Comparison of ENCODE assay signal across 10 mouse cellular contexts in the genomic region with DNA sequence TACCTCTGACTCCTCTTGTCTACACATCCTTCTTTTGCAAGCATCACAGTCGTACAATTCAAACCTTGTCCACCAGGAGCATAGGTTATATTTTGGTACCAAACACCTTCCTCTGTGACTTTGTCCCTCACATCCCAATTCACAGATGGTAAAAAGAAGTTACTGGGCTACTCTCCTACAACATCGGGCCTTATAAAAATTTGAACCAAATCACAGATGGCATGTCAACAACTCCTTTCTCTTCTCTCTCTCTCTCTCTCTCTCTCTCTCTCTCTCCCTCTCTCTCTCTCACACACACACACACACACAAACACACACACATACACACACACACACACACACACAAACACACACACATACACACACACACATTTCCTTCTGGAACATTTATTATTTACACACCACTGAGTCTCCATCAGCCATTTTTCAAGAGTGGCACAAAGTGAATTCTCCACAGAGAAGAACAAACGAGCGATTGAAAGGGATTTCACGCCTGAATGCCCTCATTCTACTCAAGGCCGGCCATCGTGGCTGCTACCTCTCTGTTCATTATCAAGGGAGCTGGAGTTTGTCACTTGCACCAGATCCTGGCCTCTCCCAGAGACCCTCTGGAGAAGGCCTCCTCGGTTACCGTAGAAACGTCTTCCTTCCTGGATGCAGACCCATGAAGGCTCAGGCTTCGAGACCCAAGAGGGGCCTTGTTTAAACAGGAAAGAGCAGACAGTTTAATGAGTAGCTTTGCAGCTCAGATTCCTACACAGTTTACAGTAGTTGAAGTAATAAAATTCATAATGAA.
A peak's percentile ranks its signal among the peaks of the same experiment; 100 is the strongest.
DNase-seq lines count a peak whose midpoint lies in the region; ATAC-seq lines count a peak whose summit lies in the region.
"Had no signal": no experiment of that assay in that cellular context is flagged by ENCODE, and none has a peak within 500 bp of the region (broad histone marks: within the 10 kb centered on the region; RNA-seq: fewer than 3 reads in every experiment).

No protein-coding gene starts in this region.

- H3K9ac ChIP-seq in neural tube, embryonic 14.5 days (replicated peaks; ENCODE audit: low read depth, low read length): no peak overlapping the region
- H3K9ac ChIP-seq: embryonic facial prominence, embryonic 13.5 days; lung, embryonic 15.5 days had no signal

- peaks cover 29% of the 10 kb centered on the region for H3K4me1 ChIP-seq in hindbrain, embryonic 10.5 days (replicated peaks)
- no peaks in the 10 kb centered on the region for H3K4me1 ChIP-seq in neural tube, embryonic 14.5 days (ENCODE audit: control insufficient read depth, insufficient read depth, low read length)

- no peaks in the 10 kb centered on the region for H3K36me3 ChIP-seq in hindbrain, embryonic 10.5 days
- H3K36me3 ChIP-seq in neural tube, embryonic 14.5 days (ENCODE audit: control insufficient read depth, insufficient read depth, low read length): no peaks in the 10 kb centered on the region
- H3K36me3 ChIP-seq: embryonic facial prominence, embryonic 13.5 days; lung, embryonic 15.5 days had no signal

- H3K9me3 ChIP-seq in hindbrain, embryonic 10.5 days: no peaks in the 10 kb centered on the region
- no peaks in the 10 kb centered on the region for H3K9me3 ChIP-seq in neural tube, embryonic 14.5 days (ENCODE audit: control insufficient read depth, low read length)
- H3K9me3 ChIP-seq: embryonic facial prominence, embryonic 13.5 days; lung, embryonic 15.5 days had no signal

- peak overlapping the region; percentile 84 for H3K27ac ChIP-seq in hindbrain, embryonic 10.5 days
- no peak overlapping the region for H3K27ac ChIP-seq in neural tube, embryonic 14.5 days (ENCODE audit: low read depth, low read length)
- H3K27ac ChIP-seq: embryonic facial prominence, embryonic 13.5 days; lung, embryonic 15.5 days had no signal

- 24% methylated on average over 11 of the region's 11 CpGs for WGBS in hindbrain, embryonic 10.5 days
- 11% methylated on average over 11 of the region's 11 CpGs for WGBS in neural tube, embryonic 14.5 days

- peak; percentile 6 for DNase-seq in kidney, adult 9 months
- DNase-seq in kidney, adult 18-20 months: no peak
- peak; percentile 84 for DNase-seq in hindbrain, embryonic 10.5 days (ENCODE audit: low spot score)
- peak; percentile 12 to 16 for DNase-seq in left cerebral cortex, adult 18-20 months (ENCODE audit: low spot score in 2 of 2)
- no peak for DNase-seq in urinary bladder, adult 18-20 months (ENCODE audit: low spot score in 2 of 2)
- no peak for DNase-seq in adrenal gland, adult 18-20 months (ENCODE audit: low spot score in 2 of 2)

- H3K4me2 ChIP-seq in neural tube, embryonic 14.5 days (ENCODE audit: low read depth, low read length): no peak overlapping the region
- H3K4me2 ChIP-seq: embryonic facial prominence, embryonic 13.5 days; lung, embryonic 15.5 days had no signal

- H3K4me3 ChIP-seq in hindbrain, embryonic 10.5 days: no peak overlapping the region
- no peak overlapping the region for H3K4me3 ChIP-seq in neural tube, embryonic 14.5 days (ENCODE audit: low read depth, low read length)
- H3K4me3 ChIP-seq: embryonic facial prominence, embryonic 13.5 days; lung, embryonic 15.5 days had no signal

- peak; percentile 95 for ATAC-seq in neural tube, embryonic 14.5 days (ENCODE audit: low read depth)
- no peak for ATAC-seq in megakaryocyte, adult 5-6 weeks (ENCODE audit: poor library complexity, severe bottlenecking)

- H3K27me3 ChIP-seq in hindbrain, embryonic 10.5 days (ENCODE audit: insufficient read depth, poor library complexity, severe bottlenecking): no peaks in the 10 kb centered on the region
- H3K27me3 ChIP-seq in neural tube, embryonic 14.5 days (ENCODE audit: control insufficient read depth, insufficient read depth, low read length): no peaks in the 10 kb centered on the region
- H3K27me3 ChIP-seq: embryonic facial prominence, embryonic 13.5 days; lung, embryonic 15.5 days had no signal

Comparison
In these comparisons a context has a peak if more than half of its experiments do, and no peak if none do; other contexts are left out.
1. DNase-seq: peak in kidney, adult 9 months (single experiment), hindbrain, embryonic 10.5 days (single experiment) and left cerebral cortex, adult 18-20 months (2 of 2); none in kidney, adult 18-20 months (single experiment), urinary bladder, adult 18-20 months (0 of 2) and adrenal gland, adult 18-20 months (0 of 2).